Mouse (Mus musculus) CH12F3 (cell line): ENCODE results near the gene Cand1.

ENCODE experiments used
- in situ Hi-C: fragments of 300-500 bp; cut with MboI; formaldehyde crosslinking; loops from 2 replicates; pipeline ENCODE4 v1.14.3; 2020; ENCODE audit warnings: low sequenced_read_pairs

The Cand1 gene

GRCm38 (mm10) chr10:119239969-119240721 lies at the start of gene Cand1:
Cand1 (minus strand) TSS chr10:119240055.
- in situ Hi-C loops, result loop anchor here (25.0 kb wide), 1 partner anchor 872 kb away; the partner anchor contains the start of gene Helb

- in situ Hi-C loops, result no loop called here
These were observed 39.0 kb upstream of the Cand1 start for GRCm38 (mm10) chr10:119278871-119279270.

GRCm38 (mm10) chr10:119274333-119274732 lies 34.5 kb upstream of the Cand1 start:
- in situ Hi-C loops, result no loop called here

- in situ Hi-C loops, result no loop called here
These were observed 32.7 kb upstream of the Cand1 start for GRCm38 (mm10) chr10:119272536-119272935.

- in situ Hi-C loops, result no loop called here
These were observed 32.1 kb upstream of the Cand1 start for GRCm38 (mm10) chr10:119272005-119272404.

- in situ Hi-C loops, result no loop called here
These were observed 31.2 kb upstream of the Cand1 start for GRCm38 (mm10) chr10:119271101-119271500.

- in situ Hi-C loops, result no loop called here
These were observed 30.6 kb upstream of the Cand1 start for GRCm38 (mm10) chr10:119270384-119270985.

GRCm38 (mm10) chr10:119264761-119265160 lies 24.9 kb upstream of the Cand1 start:
- in situ Hi-C loops, result no loop called here

- in situ Hi-C loops, result no loop called here
These were observed 23.0 kb upstream of the Cand1 start for GRCm38 (mm10) chr10:119262821-119263220.

- in situ Hi-C loops, result no loop called here
These were observed 18.0 kb upstream of the Cand1 start for GRCm38 (mm10) chr10:119257876-119258275.

GRCm38 (mm10) chr10:119244146-119244545 lies 4.3 kb upstream of the Cand1 start:
- in situ Hi-C loops, result loop anchor here (25.0 kb wide), 1 partner anchor 868 kb away; the partner anchor contains the start of gene Helb

- in situ Hi-C loops, result loop anchor here (25.0 kb wide), 1 partner anchor 872 kb away; the partner anchor contains the start of gene Helb
These were observed 851 bp upstream of the Cand1 start for GRCm38 (mm10) chr10:119240722-119241089.

- in situ Hi-C loops, result loop anchor here (25.0 kb wide), 1 partner anchor 873 kb away; the partner anchor contains the start of gene Helb
These were observed 254 bp downstream of the Cand1 start for GRCm38 (mm10) chr10:119239633-119239968.

GRCm38 (mm10) chr10:119238985-119239631 lies 747 bp downstream of the Cand1 start:
- in situ Hi-C loops, result loop anchor here (25.0 kb wide), 1 partner anchor 873 kb away; the partner anchor contains the start of gene Helb

GRCm38 (mm10) chr10:119231526-119231925 lies 8.3 kb downstream of the Cand1 start:
- in situ Hi-C loops, result loop anchor here (25.0 kb wide), 1 partner anchor 881 kb away; the partner anchor contains the start of gene Helb

GRCm38 (mm10) chr10:119230703-119231102 lies 9.2 kb downstream of the Cand1 start:
- in situ Hi-C loops, result loop anchor here (25.0 kb wide), 1 partner anchor 882 kb away; the partner anchor contains the start of gene Helb

GRCm38 (mm10) chr10:119230074-119230669 lies 9.7 kb downstream of the Cand1 start:
- in situ Hi-C loops, result loop anchor here (25.0 kb wide), 1 partner anchor 882 kb away; the partner anchor contains the start of gene Helb

- in situ Hi-C loops, result no loop called here
These were observed 16.2 kb downstream of the Cand1 start for GRCm38 (mm10) chr10:119223686-119224085.

GRCm38 (mm10) chr10:119221631-119222030 lies 18.2 kb downstream of the Cand1 start:
- in situ Hi-C loops, result no loop called here

- in situ Hi-C loops, result no loop called here
These were observed 20.4 kb downstream of the Cand1 start for GRCm38 (mm10) chr10:119219415-119219814.
